Mouse (Mus musculus) heart, postnatal 0 days (tissue): Measurements from ENCODE around the gene Gpd2.

Source experiments
- CTCF ChIP-seq: IDR thresholded peaks from 2 replicates; pipeline ENCODE4 v1.5.1; 2016; ENCODE audit warnings: antibody characterized with exemption, control low read depth, low read depth
- EP300 ChIP-seq: IDR thresholded peaks from 2 replicates; pipeline ENCODE4 v1.6.1; 2016; ENCODE audit warnings: antibody characterized with exemption, low read depth

DNA sequence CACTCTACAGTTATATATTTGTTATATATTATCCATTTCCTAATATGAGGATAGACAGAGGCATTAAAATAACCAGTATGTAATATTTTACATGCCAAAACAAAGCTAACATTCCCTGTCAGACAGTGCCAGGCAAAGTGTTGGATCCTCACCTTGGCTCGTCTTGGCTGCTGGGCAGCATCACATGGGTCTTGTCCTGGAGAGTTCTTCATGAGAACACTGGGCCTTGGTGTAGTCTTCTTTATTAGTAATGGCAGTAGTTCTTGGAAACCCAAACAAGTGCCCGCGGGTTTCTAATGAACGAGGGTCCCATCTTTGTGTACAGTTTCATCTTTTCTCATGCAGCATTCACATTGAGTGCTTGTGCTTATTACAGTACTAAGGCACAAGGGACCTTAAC lies 59.8 kb downstream of the Gpd2 start:
- TF ChIP-seq CTCF (no peak), EP300 (no peak)
